Mouse (Mus musculus): ENCODE measurements around the gene Gchfr. TPM values are rescaled to one million over a fixed set of nuclear protein-coding genes. Genes with fewer than 3 reads are reported as not detected.

The Gchfr gene
- total RNA-seq (2021) = 10 to 100 TPM; 13.1 to 14.1 TPM
- long read RNA-seq, experiment 1, transcript Gchfr-201 (3 exons, 645 nt) = major isoform, 30 of 35 reads
- long read RNA-seq, experiment 1, partial matches to known transcripts = 5 of 35 reads
- long read RNA-seq, experiment 1, other reads (novel, unspliced or antisense) = 0 of 35 reads
- long read RNA-seq, experiment 2, transcript Gchfr-201 (3 exons, 645 nt) = major isoform, 13 of 18 reads
- long read RNA-seq, experiment 2, partial matches to known transcripts = 5 of 18 reads
- long read RNA-seq, experiment 2, other reads (novel, unspliced or antisense) = 0 of 18 reads

GRCm38 (mm10) chr2:119166901-119167865 is at the start of gene Gchfr:
Gchfr (plus strand) TSS chr2:119167773.
- DNase-seq = peak; percentile 75 to 80

- no peak for DNase-seq
Measured at GRCm38 (mm10) chr2:119136346-119136898, 31.2 kb upstream of the Gchfr start.

GRCm38 (mm10) chr2:119145199-119145598 is 22.4 kb upstream of the Gchfr start:
- no peak for DNase-seq

- DNase-seq = no peak
Measured at GRCm38 (mm10) chr2:119146435-119146834, 21.1 kb upstream of the Gchfr start.

GRCm38 (mm10) chr2:119147160-119147678 is 20.4 kb upstream of the Gchfr start:
- DNase-seq = peak; percentile 4 to 13

- DNase-seq = no peak
Measured at GRCm38 (mm10) chr2:119147775-119148174, 19.8 kb upstream of the Gchfr start.

- no peak for DNase-seq
Measured at GRCm38 (mm10) chr2:119152255-119152654, 15.3 kb upstream of the Gchfr start.

GRCm38 (mm10) chr2:119154683-119155082 is 12.9 kb upstream of the Gchfr start:
- DNase-seq = no peak

- no peak for DNase-seq
Measured at GRCm38 (mm10) chr2:119155388-119155787, 12.2 kb upstream of the Gchfr start.

- peak in 1 of 2 experiments; percentile 49 for DNase-seq
Measured at GRCm38 (mm10) chr2:119156081-119156680, 11.4 kb upstream of the Gchfr start.

- DNase-seq = peak; percentile 94 to 96
Measured at GRCm38 (mm10) chr2:119156681-119157572, 10.6 kb upstream of the Gchfr start, which contains the start of gene Rmdn3. Rmdn3 (minus strand) TSS chr2:119157034.

- DNase-seq = no peak
Measured at GRCm38 (mm10) chr2:119157836-119158235, 9.7 kb upstream of the Gchfr start.

GRCm38 (mm10) chr2:119161247-119161646 is 6.3 kb upstream of the Gchfr start:
- DNase-seq = peak; percentile 28 to 40

GRCm38 (mm10) chr2:119163135-119163534 is 4.4 kb upstream of the Gchfr start:
- DNase-seq = no peak

- DNase-seq = no peak
Measured at GRCm38 (mm10) chr2:119163999-119164398, 3.6 kb upstream of the Gchfr start.

- DNase-seq = no peak
Measured at GRCm38 (mm10) chr2:119165401-119165800, 2.2 kb upstream of the Gchfr start.

GRCm38 (mm10) chr2:119167866-119168256 is 288 bp downstream of the Gchfr start:
- no peak for DNase-seq

GRCm38 (mm10) chr2:119170282-119170681 is 2.7 kb downstream of the Gchfr start:
- no peak for DNase-seq

- peak; percentile 30 to 35 for DNase-seq
Measured at GRCm38 (mm10) chr2:119171574-119171973, 4.0 kb downstream of the Gchfr start.

GRCm38 (mm10) chr2:119172446-119172845 is 4.9 kb downstream of the Gchfr start:
- DNase-seq = no peak
